Mouse (Mus musculus) heart, embryonic 12.5 days (tissue): ENCODE results near the gene C1qtnf5. TPM values are rescaled to one million over a fixed set of nuclear protein-coding genes. Genes with fewer than 3 reads are reported as not detected.

Experiments
- polyA plus RNA-seq: library from polyadenylated mRNA; unstranded; fragments of >200 nt; fragmentation: Nextera tagmentation; extraction: Ambion mirVana; gene quantifications from 2 replicates; pipeline ENCODE4 v1.2.1, GENCODE M21; 2016

The C1qtnf5 gene
- polyA plus RNA-seq, 1 experiment from 2014 or later = 1.1 TPM

Other genes with a start within 250 kb of the C1qtnf5 start
- 1.1 and 1.5 TPM in 2 replicates for gene Thy1, start 63.9 kb upstream of the C1qtnf5 start, polyA plus RNA-seq
- gene Usp2, start 40.2 kb upstream of the C1qtnf5 start, polyA plus RNA-seq = 51.7 and 62.5 TPM in 2 replicates
- not detected in 2 replicates for gene Mfrp, start 5.5 kb upstream of the C1qtnf5 start, polyA plus RNA-seq
- gene Gm49380, start 6.3 kb downstream of the C1qtnf5 start, polyA plus RNA-seq = 0.20 TPM in 1 of 2 replicates, not detected in the other
- 48.4 and 51.3 TPM in 2 replicates for gene Rnf26, start 6.3 kb downstream of the C1qtnf5 start, polyA plus RNA-seq
- gene Mcam, start 27.2 kb downstream of the C1qtnf5 start, polyA plus RNA-seq = 129 and 130 TPM in 2 replicates
- 18.3 and 20.0 TPM in 2 replicates for gene Cbl, start 126.8 kb downstream of the C1qtnf5 start, polyA plus RNA-seq
- not detected in 2 replicates for gene Ccdc153, start 133.4 kb downstream of the C1qtnf5 start, polyA plus RNA-seq
- gene Pdzd3, start 144.2 kb downstream of the C1qtnf5 start, polyA plus RNA-seq = not detected in 2 replicates
- gene Nlrx1, start 161.4 kb downstream of the C1qtnf5 start, polyA plus RNA-seq = 6.9 and 7.7 TPM in 2 replicates
- 4.3 and 4.6 TPM in 2 replicates for gene Abcg4, start 181.4 kb downstream of the C1qtnf5 start, polyA plus RNA-seq
- 16.5 and 18.3 TPM in 2 replicates for gene Hinfp, start 198.4 kb downstream of the C1qtnf5 start, polyA plus RNA-seq
- 8.6 and 10.3 TPM in 2 replicates for gene C2cd2l, start 213.0 kb downstream of the C1qtnf5 start, polyA plus RNA-seq
- gene Dpagt1, start 218.8 kb downstream of the C1qtnf5 start, polyA plus RNA-seq = 29.7 and 31.4 TPM in 2 replicates
- gene H2afx, start 227.4 kb downstream of the C1qtnf5 start, polyA plus RNA-seq = 221 and 231 TPM in 2 replicates
- gene Hmbs, start 237.0 kb downstream of the C1qtnf5 start, polyA plus RNA-seq = 158 and 176 TPM in 2 replicates